Mouse (Mus musculus) heart, adult 11 months (tissue): Measurements from ENCODE around the gene Nos1ap.

Source experiments
- DNase-seq: peaks from one replicate; pipeline ENCODE4 v3.0.0; 2022

The Nos1ap gene

DNA sequence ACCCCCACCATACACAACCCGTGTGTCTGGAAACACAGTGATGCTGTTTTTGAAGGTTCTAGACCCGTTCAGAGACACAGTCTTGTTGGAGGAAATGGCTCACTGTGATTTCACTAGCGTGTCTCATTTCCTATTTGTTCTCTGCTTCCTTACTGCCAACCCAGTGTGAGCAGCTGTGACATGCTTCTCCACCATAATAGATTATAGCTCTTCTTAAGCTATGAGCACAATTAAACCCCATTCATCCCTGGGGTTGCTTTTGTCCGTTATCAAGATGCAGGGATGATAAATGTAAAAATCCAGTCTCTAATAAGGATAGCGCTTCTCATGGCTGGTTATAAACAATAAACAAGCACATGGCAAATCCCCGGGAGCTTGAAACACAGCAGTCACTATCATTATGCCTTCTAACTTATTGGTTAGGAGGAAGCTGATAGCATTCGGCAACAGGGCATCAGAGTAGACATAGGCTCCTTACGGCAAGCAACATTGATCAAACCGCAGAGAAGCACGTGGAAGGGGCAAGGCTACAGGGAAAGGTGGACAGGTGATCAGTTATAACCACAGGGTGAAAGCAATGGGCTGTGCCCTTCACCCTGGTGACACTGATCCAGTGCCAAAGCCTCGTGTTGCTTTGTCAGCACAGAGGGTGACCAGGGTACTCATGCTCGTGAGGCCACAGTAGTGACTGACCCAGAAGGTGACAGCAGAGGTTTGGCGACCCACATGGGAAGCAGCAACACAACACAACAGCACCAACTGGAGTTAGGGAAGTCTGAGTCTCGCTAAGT, 133.6 kb downstream of the Nos1ap start:
- DNase-seq, result no peak

- DNase-seq, result no peak
These were observed 134.3 kb downstream of the Nos1ap start for GRCm38 (mm10) chr1:170455387-170455786.

GRCm38 (mm10) chr1:170453455-170453854, 136.2 kb downstream of the Nos1ap start:
- DNase-seq, result no peak

DNA sequence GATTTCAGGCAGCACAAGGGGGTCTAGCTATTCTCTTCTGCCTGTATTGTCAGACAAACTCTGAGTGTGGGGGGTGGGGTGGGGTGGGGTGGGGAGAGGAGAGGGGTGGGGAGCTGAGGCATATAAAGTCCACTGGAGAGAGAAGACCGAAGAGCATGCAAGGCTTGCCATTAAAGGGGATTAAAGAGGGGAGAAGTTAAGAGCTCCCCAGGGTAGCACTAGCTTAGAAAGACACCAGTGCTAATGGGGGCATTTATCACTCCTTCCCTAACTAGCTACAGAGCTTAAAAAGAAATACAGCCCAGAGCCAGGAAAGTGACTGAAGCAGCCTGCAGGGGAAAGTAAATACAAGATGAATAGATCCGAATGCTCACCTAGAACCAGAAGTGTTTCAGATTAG, 141.4 kb downstream of the Nos1ap start:
- no peak for DNase-seq

DNA sequence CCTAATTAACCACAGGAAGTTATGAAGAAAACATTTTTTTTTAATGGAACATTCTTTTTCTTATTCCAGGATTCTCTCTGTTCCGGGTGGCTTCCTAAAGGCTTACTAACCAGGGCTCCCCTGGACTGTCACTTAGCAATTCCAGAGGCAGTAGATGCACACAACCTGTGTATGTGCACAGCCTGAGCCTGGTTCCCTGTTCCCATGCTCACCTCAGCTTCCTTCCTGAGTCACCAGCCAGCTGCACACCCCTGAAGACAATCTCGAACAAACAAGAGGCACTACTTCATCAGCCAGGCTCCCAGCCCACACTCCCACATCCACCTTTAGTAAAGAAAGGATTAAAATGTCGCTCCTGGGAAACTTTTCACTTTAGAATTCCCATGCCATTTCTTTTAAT, 144.2 kb downstream of the Nos1ap start:
- DNase-seq, result no peak

DNA sequence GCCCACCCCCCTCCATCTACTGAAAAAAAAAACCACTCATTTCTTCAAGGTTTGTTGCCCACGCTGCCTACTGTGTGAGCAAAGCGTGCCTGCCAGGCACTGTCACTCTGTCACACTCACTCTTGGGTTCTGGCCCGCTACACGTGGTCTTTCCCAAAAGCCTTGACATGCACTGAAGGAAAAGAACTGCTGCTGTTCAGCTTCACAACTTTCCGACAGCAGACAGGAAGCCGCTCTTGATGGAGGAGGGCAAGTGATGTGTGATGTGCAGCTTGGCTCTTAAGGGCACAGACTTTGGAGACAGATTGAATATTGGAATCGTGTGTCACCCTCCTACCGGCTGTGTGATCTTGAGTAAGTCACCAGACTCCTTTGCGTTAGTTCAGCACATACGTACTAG, 149.3 kb downstream of the Nos1ap start:
- DNase-seq, result no peak

DNA sequence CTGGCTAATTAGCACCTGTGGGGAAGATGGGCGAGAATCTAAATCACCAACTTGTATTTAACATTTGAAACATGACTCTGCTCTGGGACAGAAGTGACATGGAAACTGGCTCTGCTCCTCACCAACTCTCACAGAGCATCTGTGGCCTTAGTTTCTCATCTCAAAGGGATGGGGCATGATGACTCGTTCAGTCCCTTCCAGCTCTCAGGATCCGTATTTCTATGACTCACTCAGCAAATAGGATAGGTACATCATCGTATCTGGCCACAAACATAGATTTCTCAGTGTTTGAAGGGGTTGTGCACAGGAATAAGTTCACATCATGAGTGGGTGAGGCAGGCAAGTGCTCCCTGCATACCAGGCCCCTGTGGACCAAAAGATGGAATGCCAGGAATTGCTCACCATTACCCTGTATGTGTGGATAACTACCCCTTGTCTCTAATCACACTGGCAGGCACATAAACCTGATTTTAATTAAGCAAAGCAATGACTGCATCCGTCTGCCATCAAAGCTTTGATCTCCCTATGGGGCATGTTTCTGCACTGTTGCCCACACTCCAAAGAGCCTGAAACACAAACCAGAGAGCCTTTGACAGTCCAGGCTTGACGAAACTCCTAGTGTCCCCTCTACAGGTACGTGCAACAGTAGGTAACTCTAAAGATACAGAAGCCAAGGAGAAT, 151.1 kb downstream of the Nos1ap start:
- peak; percentile 84 for DNase-seq

DNA sequence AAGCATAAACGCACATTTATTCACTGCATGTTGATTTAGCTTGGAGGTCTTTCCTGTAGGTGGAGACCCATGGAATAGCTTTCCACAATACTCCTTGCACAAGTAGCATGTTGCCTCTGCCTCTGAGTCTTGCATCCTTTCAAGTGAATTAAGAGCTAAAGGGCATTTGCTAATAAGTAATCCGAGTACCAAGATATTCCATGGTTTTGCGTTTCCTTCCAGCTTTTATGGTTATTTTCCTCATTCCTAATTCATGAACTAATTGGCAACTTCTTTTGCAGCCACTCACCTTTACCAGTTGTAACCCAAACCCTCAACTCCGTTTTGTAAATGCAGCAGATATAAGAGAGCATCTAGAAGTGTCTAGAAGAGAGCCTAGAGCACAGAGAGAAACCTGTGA, 155.5 kb downstream of the Nos1ap start:
- DNase-seq, result no peak

- peak; percentile 45 for DNase-seq
These were observed 156.0 kb downstream of the Nos1ap start for GRCm38 (mm10) chr1:170433661-170434060.

DNA sequence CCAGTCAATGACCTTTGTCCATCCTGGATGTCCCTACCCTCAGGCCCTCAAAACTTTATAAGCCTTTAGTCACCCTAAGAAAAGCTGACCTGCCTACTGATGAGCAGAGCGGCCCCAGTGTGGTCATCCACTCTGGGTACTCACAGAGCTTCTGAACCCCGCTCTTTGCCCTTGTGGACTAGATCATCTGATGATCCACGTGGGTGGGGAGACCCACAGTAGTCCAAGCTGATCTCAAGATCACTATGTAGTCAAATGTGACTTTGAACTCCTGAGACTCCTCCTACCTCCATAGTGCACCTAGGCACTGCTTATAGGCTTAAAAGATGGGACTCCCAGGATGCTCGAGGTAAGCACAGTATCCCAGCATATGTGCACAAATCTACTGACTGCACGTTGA, 157.4 kb downstream of the Nos1ap start:
- DNase-seq, result peak; percentile 68

GRCm38 (mm10) chr1:170431312-170431711, 158.3 kb downstream of the Nos1ap start:
- DNase-seq, result peak; percentile 87

DNA sequence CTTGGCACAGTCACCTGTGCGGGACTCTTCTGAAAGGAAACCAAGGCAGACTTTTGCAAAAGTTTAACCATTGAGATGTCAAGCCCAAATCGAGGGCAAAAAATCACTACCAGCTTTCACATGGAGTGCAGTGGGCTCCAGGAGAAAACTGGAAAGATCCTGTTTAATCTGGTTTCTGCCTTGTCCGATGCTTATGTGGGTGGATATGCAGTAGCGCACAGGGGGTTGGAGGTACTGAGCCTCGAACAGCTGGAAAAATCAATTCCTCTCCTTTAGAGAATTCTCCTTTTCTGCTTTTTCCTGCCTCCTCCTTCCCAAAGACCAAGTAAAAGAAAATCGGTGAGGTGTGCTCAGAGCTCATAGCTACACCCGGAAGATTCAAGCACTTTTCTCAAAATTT, 159.0 kb downstream of the Nos1ap start:
- DNase-seq, result peak; percentile 79

- DNase-seq, result peak; percentile 51
These were observed 160.0 kb downstream of the Nos1ap start for GRCm38 (mm10) chr1:170429656-170430055.

DNA sequence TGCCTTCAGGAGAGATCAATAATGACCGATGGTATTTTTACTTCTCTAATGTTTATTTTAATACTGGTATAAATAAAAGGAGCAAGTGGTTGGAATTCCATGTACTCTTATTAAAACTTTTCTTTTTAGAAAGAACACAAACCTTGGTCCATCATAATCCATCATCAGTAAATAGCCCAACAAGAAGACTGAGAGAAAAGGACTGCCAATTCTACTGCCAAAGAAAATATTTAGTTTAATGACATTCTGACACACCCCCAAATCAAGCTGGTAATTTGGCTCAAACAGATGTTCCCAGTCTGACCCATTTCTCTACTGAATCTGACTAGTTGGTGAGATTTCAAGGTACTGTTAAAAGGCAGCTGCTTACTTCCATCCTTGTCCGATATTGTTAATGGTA, 161.5 kb downstream of the Nos1ap start:
- peak; percentile 2 for DNase-seq

- DNase-seq, result peak; percentile 80
These were observed 165.3 kb downstream of the Nos1ap start for GRCm38 (mm10) chr1:170424258-170424889.

GRCm38 (mm10) chr1:170423048-170423447, 166.6 kb downstream of the Nos1ap start:
- peak; percentile 57 for DNase-seq

GRCm38 (mm10) chr1:170422188-170422587, 167.5 kb downstream of the Nos1ap start:
- DNase-seq, result no peak

DNA sequence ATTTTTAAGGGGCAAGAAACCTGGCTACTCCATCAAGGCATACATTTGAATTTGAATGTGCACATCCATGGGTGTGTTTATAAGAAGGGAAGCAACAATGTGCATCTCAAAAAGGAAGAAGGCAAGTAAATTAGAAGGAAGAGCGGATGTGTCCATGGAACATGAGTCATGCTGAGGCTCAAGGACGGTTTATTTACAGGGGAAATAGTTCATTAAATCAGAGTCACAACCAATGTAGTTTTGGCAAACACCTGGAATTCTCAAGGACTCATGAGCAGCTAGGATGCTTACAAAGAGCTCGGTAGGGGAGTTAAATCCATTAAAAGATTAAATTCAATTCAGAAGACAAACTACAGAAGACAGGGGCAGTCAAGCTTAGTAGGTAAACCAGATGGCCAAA, 169.7 kb downstream of the Nos1ap start:
- DNase-seq, result no peak

DNA sequence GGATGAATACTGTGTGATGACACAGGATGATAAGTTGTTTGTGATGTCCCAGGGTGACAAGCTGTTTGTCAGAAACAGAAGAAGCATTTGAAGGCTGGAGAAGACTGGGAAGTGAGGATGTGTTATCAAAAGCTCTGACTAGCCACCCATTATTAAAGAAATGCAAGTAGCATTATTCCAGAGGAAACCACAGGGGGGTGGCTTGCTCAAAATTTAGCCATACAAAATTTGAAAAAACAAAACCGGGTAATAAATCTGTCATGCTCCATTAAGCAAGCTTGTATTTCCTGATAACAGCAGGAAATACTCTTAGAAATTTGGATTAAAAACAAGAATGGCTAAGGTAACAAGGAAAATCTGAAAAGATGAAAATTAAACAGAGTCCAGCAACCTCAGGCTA, 171.5 kb downstream of the Nos1ap start:
- DNase-seq, result no peak

DNA sequence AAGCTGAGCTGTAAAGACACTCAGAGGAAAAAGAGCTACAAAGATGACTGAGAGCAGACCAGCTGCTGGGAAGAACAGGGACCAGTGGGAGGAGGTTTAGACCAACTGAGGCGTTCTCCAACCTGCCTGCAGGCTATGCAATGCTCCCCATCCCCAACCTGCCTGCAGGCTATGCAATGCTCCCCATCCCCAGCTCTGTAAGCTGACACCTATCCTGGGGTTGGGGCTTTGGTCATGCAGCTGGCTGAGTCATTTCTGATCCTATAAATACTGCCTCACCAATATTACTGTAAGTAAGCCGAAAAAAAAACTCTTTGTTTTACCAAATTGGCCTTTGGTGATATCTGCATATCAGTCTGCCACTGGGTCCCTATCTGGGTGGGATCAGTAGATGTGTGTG, 172.7 kb downstream of the Nos1ap start:
- no peak for DNase-seq

GRCm38 (mm10) chr1:170416206-170416605, 173.5 kb downstream of the Nos1ap start:
- DNase-seq, result no peak

DNA sequence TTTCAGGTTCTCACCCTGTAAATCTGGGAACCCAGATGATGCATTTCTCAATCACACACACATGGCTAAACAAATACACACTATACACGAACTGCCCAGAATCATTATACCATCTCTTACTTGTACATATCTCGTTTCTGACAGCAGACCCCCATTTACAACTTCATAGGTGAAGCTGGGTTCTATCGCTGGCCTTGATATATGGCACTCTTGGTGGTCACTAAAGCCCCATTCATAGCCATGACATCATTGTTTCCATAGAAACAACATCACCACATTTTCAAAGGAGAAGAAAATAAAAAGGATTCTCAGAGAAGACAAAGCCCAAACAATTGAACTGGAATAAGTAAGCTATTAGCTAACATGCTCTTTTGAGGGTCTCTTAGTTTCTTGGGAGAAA, 174.3 kb downstream of the Nos1ap start:
- DNase-seq, result no peak

- DNase-seq, result no peak
These were observed 179.1 kb downstream of the Nos1ap start for GRCm38 (mm10) chr1:170410402-170411191.
